Mouse (Mus musculus): ENCODE measurements around the gene Ehmt2. TPM values are rescaled to one million over a fixed set of nuclear protein-coding genes. Genes with fewer than 3 reads are reported as not detected.

The Ehmt2 gene
- polyA plus RNA-seq, 1 experiment, result 104 TPM

DNA sequence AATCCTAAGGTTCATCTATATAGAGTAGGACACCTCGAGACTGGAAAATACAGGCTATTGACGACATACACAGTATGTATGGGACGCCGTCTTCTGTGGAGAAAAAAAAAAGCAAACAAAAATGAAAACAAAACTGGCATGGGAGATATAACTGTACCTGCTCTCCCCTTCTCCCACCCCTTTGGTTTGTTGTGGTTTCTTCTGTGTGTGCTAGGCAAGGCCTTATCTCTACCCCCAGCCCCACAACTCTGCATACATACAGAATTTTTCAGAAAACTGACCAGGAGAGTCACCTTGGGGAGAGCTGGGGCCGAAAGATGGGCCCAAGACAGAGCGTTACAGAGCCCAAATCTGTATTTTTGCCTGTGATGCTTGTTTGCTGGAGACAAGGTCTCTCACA, 13.6 kb upstream of the Ehmt2 start:
- 70% methylated on average over 6 of the region's 6 CpGs for WGBS
- H3K4me1 ChIP-seq (ENCODE audit: control insufficient read depth, insufficient read depth, low read length), result peaks cover 2% of the 10 kb centered on the region
- TF ChIP-seq POLR2A (IDR thresholded peaks at IDR 0.05; ENCODE audit: borderline replicate concordance, control insufficient read depth, low read depth, low read length), result no peak
- no peak for TF ChIP-seq CTCF (IDR thresholded peaks at IDR 0.05; ENCODE audit: control insufficient read depth, insufficient read depth, low read length)

DNA sequence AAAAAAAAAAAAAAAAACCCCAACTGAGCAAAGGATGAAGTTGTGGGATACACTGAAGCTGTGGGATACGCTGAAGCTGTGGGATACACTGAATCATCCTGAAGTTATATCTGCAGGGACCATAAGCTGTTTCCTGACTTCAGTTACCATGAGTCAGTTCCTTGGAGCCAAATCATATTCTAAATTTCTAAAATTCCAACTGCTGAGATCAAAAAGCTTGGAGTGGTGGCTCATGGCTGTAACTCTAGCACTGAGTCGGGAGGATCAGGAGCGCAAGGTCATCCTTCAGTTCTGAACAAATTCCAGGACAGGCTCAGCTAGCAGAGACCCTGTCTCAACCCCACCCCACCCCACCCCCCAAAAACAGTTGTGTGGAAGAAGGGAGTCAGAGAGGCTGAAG, 12.7 kb upstream of the Ehmt2 start:
- WGBS, result 93% methylated on average over 3 of the region's 3 CpGs
- no peak overlapping the region for H3K4me3 ChIP-seq (replicated peaks; ENCODE audit: control insufficient read depth, low read depth, low read length)
- H3K27ac ChIP-seq (ENCODE audit: control insufficient read depth, insufficient read depth, low read depth, low read length, poor library complexity), result no peak overlapping the region
- TF ChIP-seq CTCF (IDR thresholded peaks at IDR 0.05; ENCODE audit: control insufficient read depth, insufficient read depth, low read length) (no peak), POLR2A (IDR thresholded peaks at IDR 0.05; ENCODE audit: borderline replicate concordance, control insufficient read depth, low read depth, low read length) (no peak)
- peaks cover 2% of the 10 kb centered on the region for H3K4me1 ChIP-seq (ENCODE audit: control insufficient read depth, insufficient read depth, low read length)

More for the DNA sequence above, 13.6 kb upstream of the Ehmt2 start:
- H3K4me3 ChIP-seq (replicated peaks; ENCODE audit: control insufficient read depth, low read depth, low read length), result no peak overlapping the region
- H3K27ac ChIP-seq (ENCODE audit: control insufficient read depth, insufficient read depth, low read depth, low read length, poor library complexity), result no peak overlapping the region

DNA sequence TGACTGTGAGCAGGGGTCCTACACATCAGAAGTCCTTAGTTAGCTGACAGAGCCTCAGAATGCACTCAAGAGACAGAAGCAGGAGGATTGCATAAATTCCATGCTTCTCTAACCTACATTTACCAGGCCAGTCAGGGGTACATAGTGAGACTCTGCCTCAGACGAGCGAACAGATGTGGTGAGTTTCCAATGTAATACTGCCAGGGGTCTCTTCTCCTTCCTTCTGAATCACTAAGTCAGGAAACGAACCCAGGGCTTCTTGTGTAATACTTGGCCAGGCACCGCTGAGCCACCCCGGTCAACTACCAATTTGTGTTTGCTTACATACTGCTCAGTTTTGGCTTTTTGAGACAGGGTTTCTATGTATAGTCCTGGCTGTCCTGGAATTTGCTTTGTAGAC, 10.3 kb upstream of the Ehmt2 start:
- peaks cover 2% of the 10 kb centered on the region for H3K4me1 ChIP-seq (ENCODE audit: control insufficient read depth, insufficient read depth, low read length)

DNA sequence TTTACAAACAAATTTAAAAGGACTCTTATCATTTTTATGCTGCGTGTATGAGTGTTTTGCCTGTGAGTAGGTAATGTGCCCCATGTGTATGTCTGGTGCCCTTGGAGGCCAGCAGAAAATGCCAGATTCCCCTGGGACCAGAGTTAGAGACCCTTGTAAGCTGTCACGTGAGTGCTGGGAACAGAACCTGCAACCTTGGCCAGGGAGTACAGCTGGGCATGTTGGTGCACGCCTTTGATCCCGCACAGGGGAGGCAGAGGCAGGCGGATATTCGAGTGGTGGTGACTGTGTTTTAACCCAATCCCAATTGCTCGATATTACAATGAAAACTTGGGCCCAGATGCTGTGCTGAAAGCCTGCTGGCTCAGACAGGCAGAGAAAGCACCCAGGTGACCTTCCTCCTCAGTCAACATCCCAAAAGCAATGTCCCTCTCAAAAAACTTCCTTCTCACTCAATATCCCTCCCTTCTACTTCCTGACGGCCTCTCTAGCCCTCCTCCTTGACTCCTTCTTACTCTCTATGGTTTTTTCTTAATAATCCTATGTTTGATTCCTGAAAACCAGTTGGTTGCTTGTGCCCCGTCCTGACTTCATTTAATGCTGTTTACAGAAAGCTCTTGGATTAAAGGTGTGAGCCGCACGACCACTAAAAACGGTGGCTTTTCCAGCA, 8.1 kb upstream of the Ehmt2 start:
- WGBS, result 89% methylated on average over 12 of the region's 12 CpGs
- TF ChIP-seq CTCF (IDR thresholded peaks at IDR 0.05; ENCODE audit: control insufficient read depth, insufficient read depth, low read length) (no peak), POLR2A (IDR thresholded peaks at IDR 0.05; ENCODE audit: borderline replicate concordance, control insufficient read depth, low read depth, low read length) (no peak)
- Histone ChIP-seq H3K4me3 (replicated peaks; ENCODE audit: control insufficient read depth, low read depth, low read length) (no peak overlapping the region), H3K4me1 (ENCODE audit: control insufficient read depth, insufficient read depth, low read length) (peaks cover 4% of the 10 kb centered on the region), H3K27ac (ENCODE audit: control insufficient read depth, insufficient read depth, low read depth, low read length, poor library complexity) (no peak overlapping the region)

More for the DNA sequence above, 10.3 kb upstream of the Ehmt2 start:
- 30% methylated on average over 5 of the region's 5 CpGs for WGBS
- H3K4me3 ChIP-seq (replicated peaks; ENCODE audit: control insufficient read depth, low read depth, low read length), result no peak overlapping the region
- no peak overlapping the region for H3K27ac ChIP-seq (ENCODE audit: control insufficient read depth, insufficient read depth, low read depth, low read length, poor library complexity)
- TF ChIP-seq CTCF (IDR thresholded peaks at IDR 0.05; ENCODE audit: control insufficient read depth, insufficient read depth, low read length) (no peak), POLR2A (IDR thresholded peaks at IDR 0.05; ENCODE audit: borderline replicate concordance, control insufficient read depth, low read depth, low read length) (no peak)

DNA sequence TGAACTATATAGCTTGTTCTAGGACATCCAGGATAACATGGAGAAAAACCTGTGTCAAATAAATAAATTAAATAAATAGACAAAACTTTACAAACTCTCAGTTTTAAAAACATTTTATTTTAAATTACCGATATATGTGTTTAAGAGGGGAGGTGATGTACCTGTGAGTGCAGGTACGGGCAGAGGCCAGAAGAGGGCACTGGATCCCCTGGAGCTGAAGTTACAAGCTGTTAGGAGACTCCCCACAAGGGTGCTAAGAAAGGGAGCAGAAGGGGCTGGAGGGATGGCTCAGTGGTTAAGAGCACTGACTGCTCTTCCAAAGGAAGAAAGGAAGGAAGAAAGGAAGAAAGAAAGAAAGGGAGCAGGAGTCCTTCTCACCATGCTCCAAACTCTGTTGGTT, 6.9 kb upstream of the Ehmt2 start:
- WGBS, result 95% methylated on average over 2 of the region's 2 CpGs
- peaks cover 7% of the 10 kb centered on the region for H3K4me1 ChIP-seq (ENCODE audit: control insufficient read depth, insufficient read depth, low read length)
- TF ChIP-seq POLR2A (IDR thresholded peaks at IDR 0.05; ENCODE audit: borderline replicate concordance, control insufficient read depth, low read depth, low read length), result no peak
- TF ChIP-seq CTCF (IDR thresholded peaks at IDR 0.05; ENCODE audit: control insufficient read depth, insufficient read depth, low read length), result peak; percentile 33; the same call in 1 of the 2 replicates
- no peak overlapping the region for H3K4me3 ChIP-seq (replicated peaks; ENCODE audit: control insufficient read depth, low read depth, low read length)
- H3K27ac ChIP-seq (ENCODE audit: control insufficient read depth, insufficient read depth, low read depth, low read length, poor library complexity), result no peak overlapping the region

DNA sequence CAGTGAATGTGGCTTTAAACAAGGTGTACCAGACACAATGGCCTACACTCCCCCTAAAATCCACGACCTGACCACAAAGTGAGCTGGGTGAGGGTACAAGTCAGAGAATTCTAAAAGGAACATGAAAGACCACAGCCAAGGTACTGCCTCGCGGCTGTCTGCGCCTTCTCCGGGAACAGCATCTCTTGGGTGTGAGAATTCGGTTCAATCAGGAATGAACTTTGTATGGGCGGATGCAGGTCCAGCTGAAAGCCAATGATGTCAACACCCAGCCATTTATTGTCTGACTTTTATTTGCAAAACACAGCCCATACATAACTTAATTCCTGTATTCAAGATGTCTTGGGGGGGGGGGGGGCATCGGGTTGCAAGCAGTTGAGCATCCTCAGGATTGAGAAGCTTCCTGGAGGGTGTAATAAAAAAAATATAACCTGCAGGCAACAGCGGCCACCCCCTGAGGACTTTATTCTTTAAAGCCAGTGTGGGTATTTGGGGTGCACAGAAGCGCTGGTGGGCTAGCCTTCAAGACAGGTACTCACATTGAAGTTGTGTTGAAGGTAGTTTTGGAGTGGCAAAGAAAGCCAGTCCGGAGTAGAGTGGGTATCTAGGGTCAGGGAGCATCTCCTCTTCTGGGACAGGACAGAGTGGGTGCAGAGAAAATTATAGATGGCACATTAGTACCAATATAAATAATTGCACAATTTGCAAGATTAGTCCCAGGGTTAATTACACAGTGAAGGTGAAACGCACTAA, 5.0 kb upstream of the Ehmt2 start:
- Histone ChIP-seq H3K4me1 (ENCODE audit: control insufficient read depth, insufficient read depth, low read length) (peaks cover 6% of the 10 kb centered on the region), H3K4me3 (replicated peaks; ENCODE audit: control insufficient read depth, low read depth, low read length) (no peak overlapping the region), H3K27ac (ENCODE audit: control insufficient read depth, insufficient read depth, low read depth, low read length, poor library complexity) (no peak overlapping the region; the same call in 1 of the 2 replicates)
- TF ChIP-seq CTCF (IDR thresholded peaks at IDR 0.05; ENCODE audit: control insufficient read depth, insufficient read depth, low read length) (no peak), POLR2A (IDR thresholded peaks at IDR 0.05; ENCODE audit: borderline replicate concordance, control insufficient read depth, low read depth, low read length) (no peak)
- WGBS, result 81% methylated on average over 12 of the region's 12 CpGs

DNA sequence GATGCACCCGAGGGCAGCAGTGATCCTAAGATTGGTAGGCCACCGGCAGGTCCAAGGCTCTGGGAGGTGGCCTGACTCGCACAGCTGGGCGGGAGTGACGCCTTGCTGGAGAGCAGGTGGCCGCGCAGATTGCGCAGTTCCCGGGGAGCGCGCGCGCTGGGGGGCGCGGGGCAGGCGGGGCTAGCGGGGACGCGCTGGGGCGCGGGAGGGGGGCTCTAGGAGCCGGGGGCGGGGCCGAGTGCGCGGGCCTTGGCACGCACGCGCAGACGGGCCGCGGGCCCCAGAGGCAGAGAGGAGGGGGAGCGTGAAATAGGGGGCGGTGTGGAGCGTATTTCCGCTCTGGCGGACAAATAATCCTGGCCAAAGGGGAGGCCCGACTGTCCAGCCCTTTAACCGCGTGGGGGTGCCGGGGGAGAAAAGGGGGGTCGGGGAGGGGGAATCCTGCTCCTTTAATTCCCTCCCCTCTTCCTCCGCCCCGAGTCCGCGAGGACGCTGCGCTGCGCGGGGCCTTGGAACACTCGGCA, 4.1 kb upstream of the Ehmt2 start:
- peak overlapping the region; percentile 2 for H3K27ac ChIP-seq (ENCODE audit: control insufficient read depth, insufficient read depth, low read depth, low read length, poor library complexity)
- peaks cover 5% of the 10 kb centered on the region for H3K4me1 ChIP-seq (ENCODE audit: control insufficient read depth, insufficient read depth, low read length)
- 0 out of 2 replicates have a peak, but pooled peaks have one; percentile 19 for TF ChIP-seq CTCF (IDR thresholded peaks at IDR 0.05; ENCODE audit: control insufficient read depth, insufficient read depth, low read length)
- 0 out of 2 replicates have a peak, but pooled peaks have one; percentile 55 for TF ChIP-seq POLR2A (IDR thresholded peaks at IDR 0.05; ENCODE audit: borderline replicate concordance, control insufficient read depth, low read depth, low read length)
- under 1% methylated on average over 51 of the region's 51 CpGs for WGBS
- peak overlapping the region; percentile 77 for H3K4me3 ChIP-seq (replicated peaks; ENCODE audit: control insufficient read depth, low read depth, low read length)
